ENCODE assay signal across 23 mouse cellular contexts in the genomic region with DNA sequence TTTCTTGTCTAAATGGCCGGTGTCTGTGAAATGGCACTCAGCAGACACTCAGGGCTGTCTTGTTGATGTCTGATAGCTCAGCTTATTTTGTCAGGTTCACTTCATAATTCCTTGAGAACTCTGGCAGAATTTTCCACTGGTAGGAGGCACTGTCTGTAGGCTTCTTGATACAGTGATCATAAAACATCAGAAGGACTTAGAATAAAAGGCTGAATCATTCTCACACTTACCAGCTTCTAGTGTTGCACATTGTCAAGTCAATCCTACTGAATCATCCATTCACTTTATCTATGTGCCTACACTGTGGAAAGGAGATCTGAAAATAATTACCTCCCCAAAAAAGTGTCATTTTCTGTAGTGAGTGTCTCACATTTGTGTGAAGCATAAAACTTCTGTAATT.
"Had no signal": no experiment of that assay in that cellular context is flagged by ENCODE, and none has a peak within 500 bp of the region (broad histone marks: within the 10 kb centered on the region; RNA-seq: fewer than 3 reads in every experiment).

No protein-coding gene starts in this region.

- DNase-seq: forebrain, postnatal 0 days; gastrocnemius, postnatal 14 days; gastrocnemius, postnatal 36 days; heart, adult 11 months; heart, adult 2 months; heart, postnatal 14 days; heart, postnatal 36 days; kidney, adult 11 months; kidney, adult 2 months; kidney, postnatal 14 days; kidney, postnatal 36 days; layer of hippocampus, adult 9-11 months; layer of hippocampus, postnatal 36 days; left cerebral cortex, postnatal 4 days had no signal

- H3K27ac ChIP-seq: heart, adult 2 months; heart, embryonic 15.5 days; hindbrain, embryonic 13.5 days; hindbrain, embryonic 15.5 days; hindbrain, postnatal 0 days; kidney, embryonic 15.5 days; kidney, postnatal 0 days; limb, embryonic 13.5 days; limb, embryonic 15.5 days had no signal

- H3K4me3 ChIP-seq: heart, adult 2 months; heart, embryonic 13.5 days; heart, embryonic 15.5 days; hindbrain, embryonic 13.5 days; hindbrain, embryonic 15.5 days; kidney, embryonic 15.5 days; limb, embryonic 13.5 days; limb, embryonic 15.5 days had no signal
